8 mouse cellular contexts compared by ENCODE assay signal in the genomic region with DNA sequence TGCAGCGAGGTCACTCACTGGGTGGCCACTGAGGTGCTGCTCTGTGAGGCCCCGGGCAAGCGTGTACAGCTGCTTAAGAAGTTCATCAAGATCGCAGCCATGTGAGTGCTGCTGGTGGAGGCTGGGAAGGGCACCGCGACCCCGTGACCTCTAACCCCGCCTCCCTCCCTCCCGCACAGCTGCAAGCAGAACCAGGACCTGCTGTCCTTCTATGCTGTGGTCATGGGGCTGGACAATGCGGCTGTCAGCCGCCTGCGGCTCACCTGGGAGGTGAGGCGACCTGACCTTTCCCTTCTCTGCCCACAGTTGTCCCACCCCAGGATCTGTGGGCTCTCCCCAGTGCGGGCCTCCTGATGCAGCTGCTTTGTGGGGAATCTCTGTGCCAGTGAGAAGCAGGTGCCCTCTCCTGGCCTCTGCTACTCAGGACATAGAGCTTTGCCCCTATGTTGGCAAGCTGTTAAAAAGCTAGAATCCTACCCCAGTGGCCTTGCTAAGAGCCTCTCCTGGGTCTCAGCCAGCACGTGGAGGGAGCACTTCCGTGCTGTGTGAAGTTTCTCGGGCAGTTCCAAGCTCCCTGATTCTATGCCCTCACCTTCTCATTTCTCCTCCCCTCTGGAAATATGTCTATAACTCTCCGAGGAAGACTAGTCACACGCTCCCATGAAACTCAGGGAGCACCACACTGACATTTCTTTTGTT. TPM values are rescaled to one million over a fixed set of nuclear protein-coding genes. Genes with fewer than 3 reads are reported as not detected.
DNase-seq lines count a peak whose midpoint lies in the region; ATAC-seq lines count a peak whose summit lies in the region.

No protein-coding gene starts in this region.

- H3K4me1 ChIP-seq in embryonic facial prominence, embryonic 10.5 days: peaks cover 38% of the 10 kb centered on the region
- H3K4me1 ChIP-seq in limb, embryonic 11.5 days (ENCODE audit: control insufficient read depth, insufficient read depth, low read length): peaks cover 18% of the 10 kb centered on the region
- peaks cover 29% of the 10 kb centered on the region for H3K4me1 ChIP-seq in neural tube, embryonic 13.5 days (replicated peaks)

- WGBS in embryonic facial prominence, embryonic 10.5 days: 10% methylated on average over 19 of the region's 19 CpGs
- 13% methylated on average over 19 of the region's 19 CpGs for WGBS in limb, embryonic 11.5 days
- 7% methylated on average over 19 of the region's 19 CpGs for WGBS in neural tube, embryonic 13.5 days

- peaks cover 35% of the 10 kb centered on the region for H3K27me3 ChIP-seq in embryonic facial prominence, embryonic 10.5 days (replicated peaks; ENCODE audit: low read depth, poor library complexity, severe bottlenecking)
- no peaks in the 10 kb centered on the region for H3K27me3 ChIP-seq in limb, embryonic 11.5 days (ENCODE audit: control insufficient read depth, insufficient read depth, low read length)
- H3K27me3 ChIP-seq in neural tube, embryonic 13.5 days: no peaks in the 10 kb centered on the region

- H3K9ac ChIP-seq in limb, embryonic 11.5 days (ENCODE audit: low read length): no peak overlapping the region
- H3K9ac ChIP-seq in neural tube, embryonic 13.5 days: 0 out of 2 replicates have a peak overlapping the region, but pooled peaks have one; percentile 34

- peak overlapping the region; percentile 13 for H3K4me2 ChIP-seq in limb, embryonic 11.5 days (ENCODE audit: low read depth, severe bottlenecking)
- peak overlapping the region; percentile 48 for H3K4me2 ChIP-seq in neural tube, embryonic 13.5 days

- H3K27ac ChIP-seq in embryonic facial prominence, embryonic 10.5 days (replicated peaks): peak overlapping the region; percentile 57; the same call in 1 of the 2 replicates
- H3K27ac ChIP-seq in limb, embryonic 11.5 days (replicated peaks; ENCODE audit: low read depth, low read length): no peak overlapping the region
- no peak overlapping the region for H3K27ac ChIP-seq in neural tube, embryonic 13.5 days (replicated peaks)

- H3K4me3 ChIP-seq in embryonic facial prominence, embryonic 10.5 days: peak overlapping the region; percentile 41
- H3K4me3 ChIP-seq in limb, embryonic 11.5 days (ENCODE audit: low read depth, low read length): no peak overlapping the region
- no peak overlapping the region for H3K4me3 ChIP-seq in neural tube, embryonic 13.5 days

- H3K36me3 ChIP-seq in embryonic facial prominence, embryonic 10.5 days (replicated peaks): no peaks in the 10 kb centered on the region
- H3K36me3 ChIP-seq in limb, embryonic 11.5 days (ENCODE audit: control insufficient read depth, insufficient read depth, low read length): no peaks in the 10 kb centered on the region
- H3K36me3 ChIP-seq in neural tube, embryonic 13.5 days: 0 out of 2 replicates have a peak, but pooled peaks cover 2% of the 10 kb centered on the region

- DNase-seq in kidney, postnatal 14 days: peak; percentile 19
- no peak for DNase-seq in kidney, adult 11 months
- DNase-seq in embryonic facial prominence, embryonic 10.5 days (ENCODE audit: low spot score): peak; percentile 62
- DNase-seq in limb, embryonic 11.5 days (ENCODE audit: low spot score): peak; percentile 53
- DNase-seq in gastrocnemius, postnatal 4 days (ENCODE audit: low spot score in 2 of 2): no peak
- DNase-seq in left cerebral cortex, adult 18-20 months (ENCODE audit: low spot score in 2 of 2): no peak
- no peak for DNase-seq in frontal cortex, postnatal 25 days (ENCODE audit: low spot score in 2 of 2)

- H3K9me3 ChIP-seq in embryonic facial prominence, embryonic 10.5 days: no peaks in the 10 kb centered on the region
- no peaks in the 10 kb centered on the region for H3K9me3 ChIP-seq in limb, embryonic 11.5 days (ENCODE audit: control insufficient read depth, low read length)
- H3K9me3 ChIP-seq in neural tube, embryonic 13.5 days: no peaks in the 10 kb centered on the region

- ATAC-seq in limb, embryonic 11.5 days (ENCODE audit: insufficient number of reproducible peaks, low FRiP score, low TSS enrichment, low read depth): peak; percentile 17; the same call in 1 of the 2 replicates
- peak; percentile 36; the same call in 1 of the 2 replicates for ATAC-seq in neural tube, embryonic 13.5 days (ENCODE audit: low read depth)

RNA-seq across cellular contexts. Expression of gene Rapgefl1, which starts 12.8 kb away (rescaled TPM):
- polyA plus RNA-seq in embryonic facial prominence, embryonic 10.5 days (2016; fragmentation: Nextera tagmentation; extraction: Ambion mirVana): 1.4 and 1.8 TPM in 2 replicates
- 2.2 and 2.8 TPM in 2 replicates for polyA plus RNA-seq in limb, embryonic 11.5 days (2014; fragmentation: Nextera tagmentation; extraction: Ambion mirVana)
- 5.6 and 6.7 TPM in 2 replicates for polyA plus RNA-seq in neural tube, embryonic 13.5 days (2015; fragmentation: Nextera tagmentation; extraction: Ambion mirVana)
- 1 to 10 TPM; 3.4 to 4.3 TPM for total RNA-seq in gastrocnemius, postnatal 4 days (2021)
- total RNA-seq in left cerebral cortex, adult 18-20 months (2021): 100 to 1,000 TPM; 133 to 139 TPM

RNA-seq across cellular contexts. Expression of gene Wipf2, which starts 14.1 kb away (rescaled TPM):
- 5.0 and 5.4 TPM in 2 replicates for polyA plus RNA-seq in embryonic facial prominence, embryonic 10.5 days (2016; fragmentation: Nextera tagmentation; extraction: Ambion mirVana)
- polyA plus RNA-seq in limb, embryonic 11.5 days (2014; fragmentation: Nextera tagmentation; extraction: Ambion mirVana): 6.3 and 7.4 TPM in 2 replicates
- polyA plus RNA-seq in neural tube, embryonic 13.5 days (2015; fragmentation: Nextera tagmentation; extraction: Ambion mirVana): 4.3 and 4.6 TPM in 2 replicates
- 10 to 100 TPM in 1 of 2 experiments, 1 to 10 TPM in 1; 8.3 to 11.0 TPM for total RNA-seq in gastrocnemius, postnatal 4 days (2021)
- 10 to 100 TPM; 73.3 to 75.5 TPM for total RNA-seq in left cerebral cortex, adult 18-20 months (2021)

RNA-seq across cellular contexts. Expression of gene Casc3, which starts 44.6 kb away (rescaled TPM):
- polyA plus RNA-seq in embryonic facial prominence, embryonic 10.5 days (2016; fragmentation: Nextera tagmentation; extraction: Ambion mirVana): 47.5 and 48.3 TPM in 2 replicates
- polyA plus RNA-seq in limb, embryonic 11.5 days (2014; fragmentation: Nextera tagmentation; extraction: Ambion mirVana): 44.9 and 51.1 TPM in 2 replicates
- 55.1 and 57.7 TPM in 2 replicates for polyA plus RNA-seq in neural tube, embryonic 13.5 days (2015; fragmentation: Nextera tagmentation; extraction: Ambion mirVana)
- total RNA-seq in gastrocnemius, postnatal 4 days (2021): 10 to 100 TPM; 28.3 to 31.6 TPM
- total RNA-seq in left cerebral cortex, adult 18-20 months (2021): 10 to 100 TPM; 53.0 to 57.3 TPM

RNA-seq across cellular contexts. Expression of gene Msl1, which starts 54.0 kb away (rescaled TPM):
- 23.4 and 23.5 TPM in 2 replicates for polyA plus RNA-seq in embryonic facial prominence, embryonic 10.5 days (2016; fragmentation: Nextera tagmentation; extraction: Ambion mirVana)
- 24.6 and 25.6 TPM in 2 replicates for polyA plus RNA-seq in limb, embryonic 11.5 days (2014; fragmentation: Nextera tagmentation; extraction: Ambion mirVana)
- 31.5 and 33.2 TPM in 2 replicates for polyA plus RNA-seq in neural tube, embryonic 13.5 days (2015; fragmentation: Nextera tagmentation; extraction: Ambion mirVana)
- 10 to 100 TPM; 79.3 to 83.9 TPM for total RNA-seq in gastrocnemius, postnatal 4 days (2021)
- 100 to 1,000 TPM; 182 to 185 TPM for total RNA-seq in left cerebral cortex, adult 18-20 months (2021)

RNA-seq across cellular contexts. Expression of gene Cdc6, which starts 58.3 kb away (rescaled TPM):
- 65.1 and 69.1 TPM in 2 replicates for polyA plus RNA-seq in embryonic facial prominence, embryonic 10.5 days (2016; fragmentation: Nextera tagmentation; extraction: Ambion mirVana)
- 58.7 and 63.4 TPM in 2 replicates for polyA plus RNA-seq in limb, embryonic 11.5 days (2014; fragmentation: Nextera tagmentation; extraction: Ambion mirVana)
- polyA plus RNA-seq in neural tube, embryonic 13.5 days (2015; fragmentation: Nextera tagmentation; extraction: Ambion mirVana): 4.2 and 4.7 TPM in 2 replicates
- total RNA-seq in gastrocnemius, postnatal 4 days (2021): 1 to 10 TPM; 6.8 to 7.5 TPM
- total RNA-seq in left cerebral cortex, adult 18-20 months (2021): under 1 TPM; 0.33 to 0.45 TPM

Comparison
In these comparisons a context has a peak if more than half of its experiments do, and no peak if none do; other contexts are left out.
1. DNase-seq: peak in kidney, postnatal 14 days (single experiment), embryonic facial prominence, embryonic 10.5 days (single experiment) and limb, embryonic 11.5 days (single experiment); none in kidney, adult 11 months (single experiment), gastrocnemius, postnatal 4 days (0 of 2), left cerebral cortex, adult 18-20 months (0 of 2) and frontal cortex, postnatal 25 days (0 of 2).